16 mouse cellular contexts compared by ENCODE assay signal in genomic region chr7:30544327-30544726, GRCm38 (mm10).
"Had no signal": no experiment of that assay in that cellular context is flagged by ENCODE, and none has a peak within 500 bp of the region (broad histone marks: within the 10 kb centered on the region; RNA-seq: fewer than 3 reads in every experiment).

No protein-coding gene starts in this region.

- H3K4me2 ChIP-seq: limb, embryonic 15.5 days; midbrain, embryonic 12.5 days had no signal

- H3K27ac ChIP-seq: kidney, postnatal 0 days; limb, embryonic 15.5 days; midbrain, embryonic 12.5 days had no signal

- ATAC-seq: lung, postnatal 0 days had no signal

- H3K27me3 ChIP-seq: limb, embryonic 15.5 days; midbrain, embryonic 12.5 days had no signal

- DNase-seq: kidney, adult 11 months; kidney, adult 9 months; kidney, postnatal 36 days; layer of hippocampus, adult 9-11 months; layer of hippocampus, postnatal 36 days; lung, adult 2 months; lung, postnatal 36 days; right cerebral cortex, adult 18-20 months; right cerebral cortex, postnatal 4 days; spleen, adult 18-20 months; thymus, adult 18-20 months; thymus, postnatal 14 days had no signal

- H3K4me1 ChIP-seq: limb, embryonic 15.5 days; midbrain, embryonic 12.5 days had no signal

- H3K4me3 ChIP-seq: limb, embryonic 15.5 days; midbrain, embryonic 12.5 days had no signal

- H3K9me3 ChIP-seq: limb, embryonic 15.5 days; midbrain, embryonic 12.5 days had no signal

- H3K9ac ChIP-seq: limb, embryonic 15.5 days; midbrain, embryonic 12.5 days had no signal
